Mouse (Mus musculus) gastrocnemius, postnatal 14 days (tissue): ENCODE data around the gene Adipor1. TPM values are rescaled to one million over a fixed set of nuclear protein-coding genes. Genes with fewer than 3 reads are reported as not detected.

Source experiments
- DNase-seq: peaks from one replicate; pipeline ENCODE4 v3.0.0; 2021; ENCODE audit warnings: mixed read lengths
- intact Hi-C: fragments of 180-260 bp; cut with DNase I; formaldehyde crosslinking; loops from one replicate; pipeline ENCODE4 v1.15.1; 2025; ENCODE audit warnings: low total_unique reads
- total RNA-seq, 2 experiments: library from RNA; stranded (reverse); gene quantifications; 2 replicates each; pipeline ENCODE4 v1.2.3; 2021

The Adipor1 gene
- total RNA-seq, 2 experiments from 2014 or later, result 121 to 123 TPM

DNA sequence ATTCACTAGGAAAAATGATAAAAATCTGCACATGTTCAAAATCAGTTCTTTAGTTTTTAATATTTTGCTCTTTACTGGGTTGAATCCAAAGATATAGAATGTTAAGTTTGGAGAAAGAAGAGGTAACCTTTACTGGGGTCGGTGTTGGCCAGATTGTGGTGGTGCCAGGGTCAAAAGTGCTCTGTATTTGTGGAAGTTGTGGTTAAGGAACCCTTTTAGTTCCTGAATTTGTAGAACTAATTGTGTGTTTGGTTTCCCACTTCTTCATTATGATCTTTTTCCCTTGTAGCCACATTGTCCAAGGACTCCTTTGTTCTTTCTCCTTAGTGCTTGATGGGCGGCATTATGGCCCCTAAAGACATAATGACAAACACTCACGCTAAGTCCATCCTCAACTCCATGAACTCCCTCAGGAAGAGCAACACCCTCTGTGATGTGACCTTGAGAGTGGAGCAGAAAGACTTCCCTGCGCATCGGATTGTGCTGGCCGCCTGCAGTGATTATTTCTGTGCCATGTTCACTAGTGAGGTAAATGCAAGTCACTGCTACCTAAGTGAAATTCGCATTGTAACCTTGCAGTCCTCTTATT, 43.1 kb downstream of the Adipor1 start:
- no peak for DNase-seq
- intact Hi-C loops, result loop anchor here (10.0 kb wide), 1 partner anchor 93 kb away; the partner anchor contains the start of gene Tmem183a

DNA sequence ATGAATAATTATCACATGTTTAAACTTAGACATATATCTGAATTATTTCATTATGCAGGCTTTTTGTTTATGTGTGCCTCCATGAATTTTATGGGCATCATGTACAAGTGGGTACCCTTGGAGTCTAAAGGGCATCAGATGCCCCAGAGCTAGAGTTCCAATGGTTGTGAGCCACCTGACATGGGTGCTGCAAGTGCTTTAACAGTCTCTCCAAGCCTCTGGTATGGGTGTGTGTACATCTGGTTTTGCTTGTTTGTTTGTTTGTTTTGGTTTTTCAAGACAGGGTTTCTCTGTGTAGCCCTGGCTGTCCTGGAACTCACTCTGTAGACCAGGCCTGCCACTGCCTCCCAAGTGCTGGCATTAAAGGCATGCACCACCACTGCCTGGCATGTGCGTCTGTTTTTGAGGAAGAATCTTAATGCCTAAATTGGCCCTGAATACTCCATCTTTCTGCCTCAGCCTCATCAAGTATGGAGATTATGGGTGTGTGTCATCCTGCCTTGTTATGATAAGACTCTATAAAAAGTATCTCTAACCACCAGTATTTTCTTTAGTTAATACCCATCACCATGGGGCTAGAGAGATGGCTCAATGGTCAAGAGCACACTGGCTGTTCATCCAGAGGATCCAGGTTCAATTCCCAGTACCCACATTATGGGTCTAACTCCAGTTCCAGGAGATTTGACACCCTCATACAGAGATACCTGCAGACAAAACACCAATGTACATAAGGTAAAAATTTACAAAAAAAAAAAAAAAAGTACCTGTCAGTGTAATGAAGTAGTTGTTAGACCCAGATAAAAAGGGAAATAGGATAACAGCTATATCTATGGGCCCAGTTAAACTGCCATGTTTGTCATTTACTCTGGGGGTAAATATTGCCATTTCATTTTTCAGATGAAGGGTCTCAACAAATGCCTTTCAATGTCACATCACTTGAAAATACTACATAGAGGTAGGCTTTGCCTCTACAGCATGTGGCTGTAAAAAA, 45.4 kb downstream of the Adipor1 start:
- DNase-seq, result no peak
- intact Hi-C loops, result no loop called here

Other genes with a start within 250 kb of the Adipor1 start
- 1 to 10 TPM; 1.4 to 2.0 TPM for gene Chil1, start 233.2 kb upstream of the Adipor1 start, total RNA-seq
- gene Mybph, start 221.9 kb upstream of the Adipor1 start, total RNA-seq, result 100 to 1,000 TPM; 716 to 830 TPM
- under 1 TPM; 0.58 to 0.78 TPM for gene Adora1, start 179.9 kb upstream of the Adipor1 start, total RNA-seq
- 10 to 100 TPM; 67.9 to 75.3 TPM for gene Myog, start 125.4 kb upstream of the Adipor1 start, total RNA-seq
- 1 to 10 TPM; 4.3 to 6.7 TPM for gene Ppfia4, start 82.5 kb upstream of the Adipor1 start, total RNA-seq
- 10 to 100 TPM; 13.8 to 19.5 TPM for gene Tmem183a, start 53.4 kb upstream of the Adipor1 start, total RNA-seq
- not detected for gene 4933406M09Rik, start 29.4 kb upstream of the Adipor1 start, total RNA-seq
- gene Cyb5r1, start 9.8 kb upstream of the Adipor1 start, total RNA-seq, result 100 to 1,000 TPM; 109 to 120 TPM
- 10 to 100 TPM in 1 of 2 experiments, 1 to 10 TPM in 1; 9.3 to 10.5 TPM for gene Klhl12, start 40.2 kb downstream of the Adipor1 start, total RNA-seq
- gene Rabif, start 79.3 kb downstream of the Adipor1 start, total RNA-seq, result 1 to 10 TPM; 5.7 to 6.7 TPM
- not detected for gene Mgat4e, start 134.3 kb downstream of the Adipor1 start, total RNA-seq
- 10 to 100 TPM; 16.6 to 17.0 TPM for gene Kdm5b, start 144.8 kb downstream of the Adipor1 start, total RNA-seq
- under 1 TPM; 0.04 to 0.29 TPM for gene Syt2, start 231.3 kb downstream of the Adipor1 start, total RNA-seq